Mouse (Mus musculus) layer of hippocampus, adult 18-20 months (tissue): ENCODE results near the gene Anapc10. TPM values are rescaled to one million over a fixed set of nuclear protein-coding genes. Genes with fewer than 3 reads are reported as not detected.

Experiments
- DNase-seq, 2 experiments: peaks; one replicate each; pipeline ENCODE4 v3.0.0; 2022; ENCODE audit warnings: low spot score in 2 of 2
- total RNA-seq, 2 experiments: library from RNA; stranded (reverse); gene quantifications; 2 replicates each; pipeline ENCODE4 v1.2.3; 2021

Anapc10 gene
- total RNA-seq, 2 experiments from 2014 or later, result 9.2 TPM

DNA sequence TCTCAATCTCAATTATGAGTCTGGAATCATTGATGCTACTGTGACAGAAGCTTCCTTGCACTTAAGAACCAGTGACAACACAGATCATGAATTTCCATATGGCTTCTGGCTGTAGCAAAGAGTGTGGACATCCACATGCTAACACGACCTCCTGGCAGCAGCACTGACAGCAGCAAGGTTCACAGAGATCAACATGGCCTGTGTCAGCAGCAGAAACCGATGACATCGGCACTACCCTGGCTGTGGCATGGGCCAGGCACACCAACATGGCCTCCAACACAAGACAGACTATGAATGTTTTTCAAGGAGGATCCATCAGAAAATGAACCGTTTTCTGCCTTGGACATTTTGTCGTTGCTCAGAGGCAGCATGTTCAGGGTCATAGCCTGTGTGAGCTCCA lies 114.9 kb downstream of the Anapc10 start:
- DNase-seq, result no peak

Other genes starting within 250 kb of the Anapc10 start
- 10 to 100 TPM; 38.6 to 43.4 TPM for gene Otud4, start 72.2 kb upstream of the Anapc10 start, total RNA-seq
- gene Abce1, start 80 bp upstream of the Anapc10 start, total RNA-seq, result 10 to 100 TPM; 72.4 to 73.4 TPM